Mouse (Mus musculus) heart, postnatal 0 days (tissue): ENCODE results near the gene Klhl29.

Source experiments
- CTCF ChIP-seq: IDR thresholded peaks from 2 replicates; pipeline ENCODE4 v1.5.1; 2016; ENCODE audit warnings: antibody characterized with exemption, control low read depth, low read depth
- EP300 ChIP-seq: IDR thresholded peaks from 2 replicates; pipeline ENCODE4 v1.6.1; 2016; ENCODE audit warnings: antibody characterized with exemption, low read depth

DNA sequence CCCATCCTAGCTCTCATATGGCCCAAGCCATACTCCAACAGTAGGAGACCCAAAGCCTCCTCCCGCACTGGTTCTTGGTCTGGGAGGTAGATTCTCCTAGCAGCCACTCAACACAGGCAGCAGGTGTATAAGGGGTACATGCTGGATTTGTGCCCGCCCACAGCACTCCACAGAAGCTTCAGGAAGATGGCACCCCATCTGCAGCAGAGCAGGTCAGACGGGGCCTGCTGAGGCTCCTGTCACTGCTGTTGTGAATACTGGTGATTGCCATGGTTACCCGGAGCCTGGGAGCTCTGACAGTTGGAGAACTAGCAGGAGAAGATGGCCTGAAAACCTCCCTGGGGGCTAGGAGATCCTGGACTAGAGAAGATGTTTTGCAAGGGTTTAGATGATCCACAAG lies 35.9 kb upstream of the Klhl29 start:
- no peak for TF ChIP-seq CTCF
- no peak for TF ChIP-seq EP300
